Mouse (Mus musculus): ENCODE results near the gene Ankrd35. TPM values are rescaled to one million over a fixed set of nuclear protein-coding genes. Genes with fewer than 3 reads are reported as not detected.

The Ankrd35 gene
- polyA plus RNA-seq (2015; fragmentation: Nextera tagmentation; extraction: Ambion mirVana) = 0.09 and 0.33 TPM in 2 replicates

GRCm38 (mm10) chr3:96669727-96670468, at the start of gene Ankrd35:
TSS of gene Ankrd35 (plus strand) at chr3:96670131.
- 5% methylated on average over 35 of the region's 35 CpGs for WGBS
- Histone ChIP-seq H3K9me3 (no peaks in the 10 kb centered on the region), H3K27me3 (replicated peaks) (peaks cover 22% of the 10 kb centered on the region; the same call in 1 of the 2 replicates), H3K36me3 (no peaks in the 10 kb centered on the region), H3K27ac (replicated peaks) (no peak within 1 kb of the TSS), H3K9ac (peak within 1 kb of the TSS; percentile 75), H3K4me2 (peak within 1 kb of the TSS; percentile 85), H3K4me1 (peaks cover 8% of the 10 kb centered on the region), H3K4me3 (peak within 1 kb of the TSS; percentile 55)
- ATAC-seq (ENCODE audit: extremely low read depth, insufficient number of reproducible peaks, low FRiP score, low TSS enrichment) = peak; percentile 77; the same call in 1 of the 2 replicates

DNA sequence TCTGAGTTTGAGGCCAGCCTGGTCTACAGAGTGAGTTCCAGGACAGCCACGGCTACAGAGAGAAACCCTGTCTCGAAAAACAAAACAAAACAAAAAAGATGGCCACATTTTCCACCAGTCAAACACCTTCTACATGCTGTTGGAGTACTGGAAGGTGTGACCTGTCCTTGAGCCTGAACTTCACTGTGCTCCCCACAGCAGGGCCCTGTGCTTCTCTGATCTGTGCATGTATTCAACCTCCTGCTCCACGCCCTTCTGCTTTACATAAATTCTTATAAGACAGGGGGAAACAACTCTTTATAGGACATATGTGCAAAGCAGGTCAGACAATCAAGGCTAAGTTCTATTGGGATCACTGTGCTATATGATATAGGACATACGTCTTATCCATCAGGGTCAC, 46.7 kb upstream of the Ankrd35 start:
- H3K4me3 ChIP-seq = no peak overlapping the region
- H3K9me3 ChIP-seq = no peaks in the 10 kb centered on the region
- no peak overlapping the region for H3K9ac ChIP-seq
- H3K36me3 ChIP-seq = peaks cover 86% of the 10 kb centered on the region
- H3K4me1 ChIP-seq = no peaks in the 10 kb centered on the region
- no peak for ATAC-seq (ENCODE audit: extremely low read depth, insufficient number of reproducible peaks, low FRiP score, low TSS enrichment)
- 84% methylated on average over 4 of the region's 4 CpGs for WGBS
- no peaks in the 10 kb centered on the region for H3K27me3 ChIP-seq (replicated peaks)
- H3K4me2 ChIP-seq = no peak overlapping the region
- H3K27ac ChIP-seq (replicated peaks) = no peak overlapping the region

DNA sequence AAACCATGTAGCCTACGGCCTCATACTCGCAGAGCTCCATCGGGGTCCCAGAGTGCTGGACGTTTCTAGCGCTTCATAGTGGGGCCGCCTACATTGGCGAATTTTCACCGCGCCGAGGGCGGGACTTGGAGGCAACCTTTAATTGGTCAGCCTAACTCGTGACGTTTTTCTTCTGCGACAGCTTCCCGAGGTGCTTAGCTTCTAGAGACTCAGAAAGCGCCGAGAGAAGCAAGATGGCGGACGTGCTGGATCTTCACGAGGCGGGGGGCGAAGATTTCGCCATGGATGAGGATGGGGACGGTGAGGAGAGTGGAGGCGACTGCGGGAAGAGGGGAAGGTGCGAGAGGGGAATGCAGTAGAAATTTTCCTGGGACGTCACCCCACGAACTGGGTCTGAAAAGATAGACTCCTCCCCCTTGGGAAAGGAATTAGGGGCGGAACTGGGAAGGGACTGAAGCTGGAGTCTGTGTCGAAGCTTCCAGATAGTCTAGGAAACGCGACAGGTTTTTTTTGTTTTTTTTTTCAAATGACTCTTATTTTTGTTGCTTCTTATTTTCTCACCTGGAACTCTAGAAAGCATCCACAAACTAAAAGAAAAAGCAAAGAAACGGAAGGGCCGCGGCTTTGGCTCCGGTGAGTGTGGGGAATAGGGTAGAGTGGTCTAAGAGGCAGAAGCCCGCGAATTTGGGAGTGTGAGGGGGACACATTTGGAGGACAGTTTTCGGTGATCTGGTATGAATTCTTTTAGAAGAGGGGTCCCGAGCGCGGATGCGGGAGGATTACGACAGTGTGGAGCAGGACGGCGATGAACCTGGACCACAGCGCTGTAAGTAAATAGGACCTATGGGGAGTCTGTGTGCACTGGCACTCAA, 40.0 kb upstream of the Ankrd35 start, which contains the start of gene Rbm8a:
TSS of gene Rbm8a (plus strand) at position 205 of the 872 bp plus-strand sequence.
- WGBS = under 1% methylated on average over 48 of the region's 48 CpGs
- ATAC-seq (ENCODE audit: extremely low read depth, insufficient number of reproducible peaks, low FRiP score, low TSS enrichment) = peak; percentile 88
- Histone ChIP-seq H3K9me3 (no peaks in the 10 kb centered on the region), H3K4me1 (peaks cover 25% of the 10 kb centered on the region), H3K4me3 (peak within 1 kb of the TSS; percentile 78), H3K27ac (replicated peaks) (peak within 1 kb of the TSS; percentile 82), H3K27me3 (replicated peaks) (no peaks in the 10 kb centered on the region), H3K36me3 (peaks cover 60% of the 10 kb centered on the region), H3K9ac (peak within 1 kb of the TSS; percentile 90), H3K4me2 (peak within 1 kb of the TSS; percentile 89)

DNA sequence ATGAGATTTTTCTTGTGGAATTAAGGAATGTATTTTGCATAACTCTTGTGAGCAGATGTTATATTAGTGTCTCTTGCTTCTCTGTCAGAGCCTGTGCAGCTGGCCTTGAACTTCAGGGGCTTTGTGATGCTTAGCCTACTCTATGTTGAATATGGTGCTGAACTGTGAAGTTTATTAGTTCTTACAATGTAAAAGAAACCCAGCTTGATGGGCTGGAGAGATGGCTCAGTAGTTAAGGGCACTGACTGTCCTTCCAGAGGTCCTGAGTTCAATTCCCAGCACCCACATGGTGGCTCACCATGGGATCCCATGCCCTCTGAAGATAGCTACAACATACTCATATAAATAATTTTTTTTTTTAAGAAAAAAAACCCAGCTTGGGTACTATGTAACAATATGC, 37.9 kb upstream of the Ankrd35 start:
- peaks cover 44% of the 10 kb centered on the region for H3K36me3 ChIP-seq
- no peak overlapping the region for H3K4me2 ChIP-seq
- no peaks in the 10 kb centered on the region for H3K27me3 ChIP-seq (replicated peaks)
- ATAC-seq (ENCODE audit: extremely low read depth, insufficient number of reproducible peaks, low FRiP score, low TSS enrichment) = no peak
- no peak overlapping the region for H3K27ac ChIP-seq (replicated peaks)
- no peaks in the 10 kb centered on the region for H3K9me3 ChIP-seq
- no peak overlapping the region for H3K4me3 ChIP-seq
- peaks cover 40% of the 10 kb centered on the region for H3K4me1 ChIP-seq
- H3K9ac ChIP-seq = no peak overlapping the region

DNA sequence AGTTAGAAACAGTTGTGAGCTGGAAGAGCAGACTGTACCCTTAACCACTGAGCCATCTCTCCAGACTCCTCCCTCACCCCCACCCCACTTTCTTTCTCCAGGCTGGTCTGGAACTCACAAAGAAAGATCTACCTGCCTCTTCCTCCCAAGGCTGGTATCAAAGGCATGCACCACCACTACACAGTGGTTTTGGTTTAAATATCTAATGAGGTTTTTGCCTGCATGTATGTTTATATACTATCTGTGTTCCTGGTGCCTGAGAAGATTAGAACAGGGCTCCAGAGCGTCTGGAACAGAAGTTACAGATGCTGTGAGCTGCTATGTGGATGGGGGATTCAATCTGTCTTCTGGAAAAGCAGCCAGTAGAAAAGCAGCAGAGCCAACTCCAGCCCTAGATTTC, 35.9 kb upstream of the Ankrd35 start:
- Histone ChIP-seq H3K4me1 (peaks cover 37% of the 10 kb centered on the region), H3K27ac (replicated peaks) (no peak overlapping the region), H3K9ac (no peak overlapping the region), H3K27me3 (replicated peaks) (no peaks in the 10 kb centered on the region), H3K4me2 (no peak overlapping the region), H3K4me3 (no peak overlapping the region), H3K36me3 (peaks cover 53% of the 10 kb centered on the region), H3K9me3 (no peaks in the 10 kb centered on the region)
- 36% methylated on average over 1 of the region's 1 CpGs for WGBS
- ATAC-seq (ENCODE audit: extremely low read depth, insufficient number of reproducible peaks, low FRiP score, low TSS enrichment) = no peak

- Histone ChIP-seq H3K36me3 (peaks cover 65% of the 10 kb centered on the region), H3K4me1 (peaks cover 34% of the 10 kb centered on the region), H3K9ac (peak within 1 kb of the TSS; percentile 97), H3K4me3 (peak within 1 kb of the TSS; percentile 81), H3K4me2 (peak within 1 kb of the TSS; percentile 90), H3K27me3 (replicated peaks) (no peaks in the 10 kb centered on the region), H3K27ac (replicated peaks) (peak within 1 kb of the TSS; percentile 78), H3K9me3 (no peaks in the 10 kb centered on the region)
- 3% methylated on average over 59 of the region's 60 CpGs for WGBS
- ATAC-seq (ENCODE audit: extremely low read depth, insufficient number of reproducible peaks, low FRiP score, low TSS enrichment) = peak; percentile 84
Observed at GRCm38 (mm10) chr3:96634928-96635879, 34.7 kb upstream of the Ankrd35 start, which contains the start of the genes Pex11b and Gm42957. TSS of gene Pex11b (plus strand) at chr3:96635376. TSS of gene Gm42957 (plus strand) at chr3:96635474.

DNA sequence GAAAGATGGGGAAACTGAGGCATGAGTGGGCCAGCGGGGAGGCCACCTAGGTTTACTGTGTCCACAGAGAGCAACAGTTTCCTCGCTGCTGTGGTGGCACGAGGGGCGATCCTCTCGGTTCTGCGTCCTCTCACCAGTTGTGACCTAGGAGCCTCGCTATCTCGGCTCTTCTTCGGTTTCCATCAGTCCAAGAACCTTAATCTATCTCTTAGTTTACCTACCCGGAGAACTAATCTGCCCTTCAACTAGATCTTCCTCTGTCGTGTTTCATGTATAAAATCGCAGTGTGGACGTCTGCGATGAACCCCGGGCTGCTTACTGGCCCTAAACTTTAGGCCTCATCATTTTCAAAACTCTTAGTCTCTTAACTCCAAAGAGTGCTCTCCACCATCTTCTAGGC, 34.0 kb upstream of the Ankrd35 start:
- peaks cover 29% of the 10 kb centered on the region for H3K4me1 ChIP-seq
- H3K9me3 ChIP-seq = no peaks in the 10 kb centered on the region
- 7% methylated on average over 15 of the region's 15 CpGs for WGBS
- H3K27ac ChIP-seq (replicated peaks) = peak overlapping the region; percentile 78
- peak overlapping the region; percentile 90 for H3K4me2 ChIP-seq
- ATAC-seq (ENCODE audit: extremely low read depth, insufficient number of reproducible peaks, low FRiP score, low TSS enrichment) = no peak
- H3K4me3 ChIP-seq = peak overlapping the region; percentile 81
- peaks cover 68% of the 10 kb centered on the region for H3K36me3 ChIP-seq
- H3K9ac ChIP-seq = peak overlapping the region; percentile 97
- H3K27me3 ChIP-seq (replicated peaks) = no peaks in the 10 kb centered on the region

DNA sequence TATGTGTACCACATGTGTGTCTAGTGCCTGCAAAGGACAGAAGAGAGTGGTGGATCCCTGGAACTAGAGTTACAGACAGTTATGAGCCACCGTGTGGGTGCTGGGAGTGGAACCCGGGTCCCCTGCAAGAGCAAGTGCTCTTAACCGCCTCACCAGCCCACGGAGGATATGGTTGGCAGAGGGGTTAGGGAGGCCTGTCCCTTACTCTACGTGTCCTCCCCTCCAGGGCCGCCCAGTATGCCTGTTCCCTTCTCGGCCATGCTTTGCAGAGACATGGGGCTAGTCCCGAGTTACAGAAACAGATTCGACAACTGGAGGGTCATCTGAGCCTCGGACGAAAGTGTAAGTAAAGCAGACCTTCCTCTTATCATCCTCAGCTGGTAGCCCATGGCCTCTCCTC, 33.5 kb upstream of the Ankrd35 start:
- no peak for ATAC-seq (ENCODE audit: extremely low read depth, insufficient number of reproducible peaks, low FRiP score, low TSS enrichment)
- WGBS = 60% methylated on average over 11 of the region's 11 CpGs
- Histone ChIP-seq H3K27ac (replicated peaks) (no peak overlapping the region), H3K4me1 (peaks cover 24% of the 10 kb centered on the region), H3K4me2 (peak overlapping the region; percentile 90), H3K9ac (peak overlapping the region; percentile 97), H3K4me3 (peak overlapping the region; percentile 81), H3K27me3 (replicated peaks) (no peaks in the 10 kb centered on the region), H3K36me3 (peaks cover 68% of the 10 kb centered on the region), H3K9me3 (no peaks in the 10 kb centered on the region)

- no peak overlapping the region for H3K4me3 ChIP-seq
- H3K9ac ChIP-seq = no peak overlapping the region
- H3K4me2 ChIP-seq = no peak overlapping the region
- H3K9me3 ChIP-seq = no peaks in the 10 kb centered on the region
- no peak for ATAC-seq (ENCODE audit: extremely low read depth, insufficient number of reproducible peaks, low FRiP score, low TSS enrichment)
- no peak overlapping the region for H3K27ac ChIP-seq (replicated peaks)
- H3K27me3 ChIP-seq (replicated peaks) = no peaks in the 10 kb centered on the region
- H3K4me1 ChIP-seq = peaks cover 22% of the 10 kb centered on the region
- peaks cover 62% of the 10 kb centered on the region for H3K36me3 ChIP-seq
- WGBS = 72% methylated on average over 1 of the region's 1 CpGs
Observed at GRCm38 (mm10) chr3:96639219-96639618, 30.7 kb upstream of the Ankrd35 start.

DNA sequence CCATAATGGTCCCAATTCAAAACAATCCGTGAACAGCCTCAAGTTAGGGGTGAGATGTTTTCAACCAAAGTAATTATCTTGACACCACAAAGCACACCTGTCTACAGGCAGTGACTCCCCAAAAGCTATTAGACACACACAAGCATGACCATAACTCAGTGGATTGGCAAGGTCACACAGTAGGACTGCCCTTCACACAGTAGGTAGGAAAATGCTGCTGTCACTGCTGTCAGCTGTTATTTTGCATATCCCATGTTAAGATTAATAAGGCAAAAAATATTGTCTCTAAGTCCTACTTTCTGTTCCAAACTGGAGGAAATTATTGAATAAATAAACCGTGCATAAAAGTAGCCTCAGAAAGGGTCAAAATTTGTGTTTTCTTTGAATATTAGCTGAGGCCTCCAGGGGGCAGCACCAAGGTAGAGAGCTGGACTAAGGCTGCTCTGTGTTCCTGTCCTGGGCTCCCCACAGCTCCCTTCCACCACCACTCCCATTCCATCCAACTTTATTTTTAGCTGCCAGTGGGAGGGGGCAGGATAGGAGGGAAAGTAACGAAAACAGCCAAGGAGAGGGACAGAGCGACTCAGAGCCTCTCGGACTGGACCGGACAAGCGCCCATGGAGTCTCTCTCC, 24.8 kb upstream of the Ankrd35 start, which contains the start of gene Itga10:
TSS of gene Itga10 (plus strand) at position 567 of the 632 bp plus-strand sequence.
- no peak; the same call in 1 of the 2 replicates for ATAC-seq (ENCODE audit: extremely low read depth, insufficient number of reproducible peaks, low FRiP score, low TSS enrichment)
- Histone ChIP-seq H3K4me2 (peak within 1 kb of the TSS; percentile 48), H3K9me3 (no peaks in the 10 kb centered on the region), H3K4me3 (peak within 1 kb of the TSS; percentile 10; the same call in 1 of the 2 replicates), H3K27me3 (replicated peaks) (no peaks in the 10 kb centered on the region), H3K27ac (replicated peaks) (no peak within 1 kb of the TSS), H3K4me1 (peaks cover 13% of the 10 kb centered on the region), H3K9ac (no peak within 1 kb of the TSS), H3K36me3 (peaks cover 40% of the 10 kb centered on the region)
- WGBS = 47% methylated on average over 7 of the region's 7 CpGs
